Mouse (Mus musculus) kidney, postnatal 36 days (tissue): Measurements from ENCODE around the gene Cers2.
"Not testable (repeated sequence)": the region's sequence is repeated elsewhere in the genome, so short reads cannot be mapped to it uniquely, and the experiment has no call there.

Experiments used
- DNase-seq, 2 experiments: peaks; one replicate each; pipeline ENCODE4 v3.0.0; 2021 to 2022; ENCODE audit warnings: mixed read lengths in 2 of 2

Cers2 gene

GRCm38 (mm10) chr3:95319110-95319509 is 4.5 kb downstream of the Cers2 start:
- DNase-seq = no peak

GRCm38 (mm10) chr3:95319701-95320625 is 5.4 kb downstream of the Cers2 start:
- DNase-seq = no peak

GRCm38 (mm10) chr3:95323429-95323828 is 8.8 kb downstream of the Cers2 start:
- DNase-seq = no peak

GRCm38 (mm10) chr3:95324454-95325144 is 10.0 kb downstream of the Cers2 start:
- DNase-seq = no peak

DNA sequence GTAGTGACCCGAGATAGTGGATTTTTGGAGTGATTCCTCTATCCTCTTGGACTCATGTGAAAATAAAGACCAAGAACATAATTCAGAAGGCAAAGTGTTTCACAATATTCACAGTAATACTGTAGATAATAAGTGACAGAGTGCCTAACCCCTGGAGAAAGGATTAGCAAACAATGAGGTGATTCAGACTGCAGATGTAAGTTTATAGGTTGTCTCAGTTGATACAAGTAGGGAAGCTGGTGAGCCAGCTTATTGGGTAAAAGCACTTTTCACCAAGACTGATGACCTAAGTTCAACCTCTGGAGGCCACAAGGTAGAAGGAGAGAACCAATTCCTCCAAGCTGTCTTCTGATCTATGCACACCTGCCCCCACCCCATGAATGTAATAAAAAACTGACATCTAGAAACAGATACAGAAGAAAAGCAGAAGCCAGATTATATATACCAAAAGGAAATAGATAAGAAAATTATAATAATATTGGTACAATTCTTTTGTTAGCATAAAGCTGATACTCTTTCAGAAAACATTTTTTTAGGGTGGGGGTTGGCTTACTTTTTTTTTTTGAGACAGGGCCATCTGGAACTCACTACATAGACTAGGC is 14.3 kb downstream of the Cers2 start:
- no peak for DNase-seq

DNA sequence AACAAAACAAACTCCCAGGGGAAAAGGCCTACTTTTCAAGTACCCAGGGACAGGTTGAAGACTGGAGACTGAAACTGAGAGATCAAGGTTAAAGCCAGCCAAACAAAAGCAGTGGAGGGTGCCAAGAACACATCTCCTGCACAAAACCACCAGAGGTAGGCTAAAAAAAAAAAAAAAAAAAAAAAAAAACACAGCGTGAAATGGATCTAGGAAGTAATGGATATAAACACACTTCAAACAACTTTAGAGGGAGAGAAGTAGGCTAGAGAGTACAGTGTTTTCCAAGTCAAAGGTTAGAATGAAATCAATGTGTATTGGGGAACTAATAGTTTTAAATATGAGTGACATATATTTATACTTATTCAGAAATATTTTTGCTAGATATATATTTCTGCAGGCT is 16.9 kb downstream of the Cers2 start:
- no peak for DNase-seq

DNA sequence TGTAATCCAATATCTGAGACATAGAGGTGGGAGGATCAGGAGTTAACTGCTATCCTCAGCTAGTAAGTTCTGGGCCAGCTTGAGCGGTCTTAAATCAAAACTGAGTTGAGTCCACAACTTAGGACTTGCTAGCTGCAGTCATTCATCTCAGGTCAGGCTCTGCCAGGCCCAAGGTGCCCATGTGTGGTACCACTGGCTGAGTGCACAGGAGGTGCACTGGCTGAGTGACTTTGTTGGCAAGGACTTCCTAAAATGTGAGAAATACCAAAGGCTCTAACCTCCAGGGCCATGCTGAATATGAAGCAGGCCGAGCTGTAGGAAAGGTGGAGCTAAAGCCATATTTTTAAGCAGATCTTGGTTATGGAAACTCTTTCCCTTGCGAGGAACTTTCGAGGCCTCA is 22.8 kb downstream of the Cers2 start:
- no peak for DNase-seq

DNA sequence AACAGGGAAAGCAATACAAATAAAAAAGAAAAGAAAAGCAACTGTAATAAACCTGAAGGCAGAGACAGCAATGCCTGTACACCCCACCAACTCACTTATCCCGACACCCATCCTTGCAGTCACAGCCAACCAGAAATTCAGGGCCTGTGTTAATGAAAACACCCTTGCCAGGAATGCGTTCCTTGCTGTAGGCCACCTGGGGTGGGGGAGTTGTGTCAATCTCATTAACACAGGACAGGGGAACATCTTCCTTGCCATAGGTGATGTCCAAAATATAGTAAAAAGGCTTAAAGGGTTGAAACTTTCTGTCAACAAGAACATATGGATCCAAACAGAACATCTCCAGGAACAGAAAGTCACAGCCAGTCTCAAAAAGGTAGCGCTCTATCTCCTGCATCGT is 23.7 kb downstream of the Cers2 start:
- no peak for DNase-seq

- DNase-seq = not testable (repeated sequence)
Observed at GRCm38 (mm10) chr3:95343356-95344000, 28.9 kb downstream of the Cers2 start.

DNA sequence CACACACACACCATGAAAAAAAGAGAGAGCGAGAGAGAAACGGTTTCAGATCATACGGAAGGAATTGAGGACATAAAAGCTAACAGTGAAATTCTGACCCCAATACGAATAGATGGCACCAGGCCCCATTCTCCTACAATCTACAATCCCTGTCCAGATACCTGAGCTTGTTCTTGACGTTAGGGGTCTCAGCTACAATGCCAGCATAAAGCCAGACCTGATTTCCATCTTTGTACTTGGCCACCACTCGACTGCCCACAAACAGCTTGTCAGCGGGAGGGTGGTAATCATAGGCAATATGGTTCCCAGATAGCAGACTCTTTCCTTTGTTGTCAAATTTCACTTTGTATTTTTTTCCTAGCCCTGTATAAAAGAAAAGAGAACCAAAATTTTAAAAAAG is 31.9 kb downstream of the Cers2 start:
- no peak for DNase-seq

DNA sequence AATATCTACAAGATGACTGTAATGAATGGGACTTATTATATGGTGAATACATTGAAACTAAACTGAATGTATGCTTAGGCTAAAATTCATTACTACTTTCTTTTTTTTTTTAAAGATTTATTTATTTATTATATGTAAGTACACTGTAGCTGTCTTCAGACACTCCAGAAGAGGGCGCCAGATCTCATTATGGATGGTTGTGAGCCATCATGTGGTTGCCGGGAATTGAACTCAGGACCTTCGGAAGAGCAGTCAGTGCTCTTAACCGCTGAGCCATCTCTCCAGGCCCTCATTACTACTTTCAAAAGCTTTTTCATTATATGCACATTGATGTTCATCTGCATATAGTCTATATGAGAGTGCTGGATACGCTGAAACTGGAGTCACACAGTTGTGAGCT is 33.8 kb downstream of the Cers2 start:
- DNase-seq = not testable (repeated sequence)

DNA sequence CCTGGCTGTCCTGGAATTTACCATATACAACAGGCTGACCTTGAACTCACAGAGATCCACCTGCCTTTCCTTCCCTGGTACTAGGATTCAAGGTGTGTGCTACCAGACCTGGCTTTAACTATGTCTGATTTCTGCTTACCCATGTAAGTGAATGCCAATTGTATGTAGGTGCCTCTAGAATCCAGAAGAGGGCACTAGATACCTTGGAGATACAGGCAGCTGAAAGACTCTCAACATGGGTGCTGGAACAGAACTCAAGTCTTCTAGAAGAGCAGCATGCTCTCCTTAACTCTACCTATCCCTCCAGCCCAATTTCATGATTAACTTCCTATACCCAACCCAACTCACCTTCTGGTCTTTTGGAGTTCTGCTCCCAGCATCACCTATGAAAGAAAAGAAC is 34.9 kb downstream of the Cers2 start:
- peak; percentile 16 to 53 for DNase-seq

DNA sequence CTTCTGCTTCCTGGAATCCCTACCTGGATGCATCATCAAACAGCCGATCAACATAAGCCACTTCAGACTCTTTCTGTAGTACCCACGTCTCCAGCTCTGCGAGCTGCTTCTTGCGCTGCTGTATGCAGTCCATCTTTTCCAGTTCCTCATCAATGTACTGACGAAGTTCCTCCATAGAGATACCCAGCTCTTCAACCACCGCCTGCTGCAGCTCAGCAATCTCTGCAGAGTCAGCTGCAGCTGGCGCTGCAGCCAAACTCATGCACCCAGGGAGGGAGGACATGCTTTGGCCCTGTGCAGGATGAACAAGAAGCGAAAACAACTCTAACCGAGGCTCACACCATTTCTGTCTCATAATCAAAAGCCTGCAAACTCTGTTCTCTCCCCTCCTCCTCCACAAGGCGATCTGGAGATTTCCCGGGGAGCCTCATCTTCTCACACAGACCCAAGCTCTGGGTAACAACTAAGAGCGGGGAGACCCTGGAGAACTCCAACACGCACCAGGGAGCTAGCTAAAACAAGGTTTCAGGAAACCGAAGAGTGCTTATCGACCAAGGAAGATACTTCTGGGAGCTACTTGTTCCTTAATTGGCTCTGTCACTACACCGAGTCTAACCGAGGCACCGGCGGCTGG is 41.4 kb downstream of the Cers2 start:
- not testable (repeated sequence) for DNase-seq

GRCm38 (mm10) chr3:95356701-95357449 is 42.3 kb downstream of the Cers2 start, which contains the start of gene Setdb1:
Gene Setdb1 (minus strand): TSS chr3:95357202.
- DNase-seq = peak; percentile 96 to 99

GRCm38 (mm10) chr3:95357746-95358145 is 43.2 kb downstream of the Cers2 start:
- DNase-seq = no peak

GRCm38 (mm10) chr3:95360276-95360675 is 45.7 kb downstream of the Cers2 start:
- not testable (repeated sequence) for DNase-seq

DNA sequence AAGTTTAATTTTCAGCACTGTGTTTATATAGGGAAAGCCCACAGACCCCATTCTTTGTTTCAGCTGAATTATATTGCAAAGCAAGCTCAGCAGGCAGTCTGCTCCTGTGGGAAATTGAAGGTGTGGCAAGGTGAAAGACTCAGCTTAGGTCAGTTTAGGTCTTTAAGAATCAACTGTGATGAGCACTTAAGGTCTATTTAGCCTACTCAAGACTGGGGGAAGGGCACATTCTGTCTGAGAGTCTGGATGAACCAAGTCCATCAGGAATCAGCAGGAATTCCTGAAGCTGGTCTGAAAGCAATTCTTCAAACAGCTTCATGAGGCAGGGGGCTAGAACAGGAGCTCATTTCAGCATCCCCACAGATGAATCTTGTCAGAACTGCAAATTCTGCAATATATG is 55.5 kb downstream of the Cers2 start:
- DNase-seq = no peak
